Mouse (Mus musculus) spleen, embryonic (tissue): ENCODE results near the gene Gm5447.

ENCODE experiments used
- CTCF ChIA-PET: fragments of 350-600 bp; sonication (Branson Sonifier 250); formaldehyde crosslinking; loops from one replicate; lab custom pipeline; 2022; lab: Charles Lee

Gm5447 gene

DNA sequence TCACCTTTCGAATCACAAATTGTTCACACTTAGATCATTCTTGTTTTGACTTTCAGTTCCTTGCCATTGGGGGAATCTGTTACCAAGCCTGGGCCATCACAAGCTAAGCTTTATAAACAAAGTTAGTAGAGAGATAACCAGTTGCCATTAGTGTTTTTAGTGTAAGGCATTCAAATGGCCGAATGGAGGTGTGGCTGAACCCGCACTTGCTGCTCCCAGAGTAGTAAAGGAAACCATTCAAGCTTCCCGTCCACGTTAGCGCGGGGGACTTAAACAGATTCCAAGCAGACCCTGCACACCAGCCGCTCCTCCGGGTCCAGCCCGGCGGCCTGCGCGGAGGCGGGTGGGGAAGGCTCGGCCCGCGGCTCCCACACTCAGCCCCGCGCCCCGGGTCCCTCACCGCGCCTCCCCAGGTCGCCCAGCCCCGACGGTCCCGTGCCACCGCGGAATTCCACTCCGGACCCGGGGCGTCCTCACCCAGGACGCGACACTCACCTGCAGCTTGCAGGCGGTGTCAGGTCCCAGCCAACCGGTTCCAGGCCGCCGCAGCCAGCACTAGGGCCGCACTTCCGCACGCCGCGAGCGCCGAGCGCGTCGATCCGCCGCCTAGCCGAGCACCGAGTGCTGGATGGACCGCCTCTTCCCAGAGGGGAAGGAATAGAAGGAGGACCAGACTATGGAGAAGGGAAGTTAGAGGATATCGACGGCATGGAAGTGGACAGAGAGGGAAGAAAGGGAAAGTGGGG lies at the start of gene Gm5447, which contains the start of gene Exoc2:
Gene Gm5447 (plus strand): TSS at position 704 of the 746 bp plus-strand sequence.
Gene Exoc2 (minus strand): TSS at position 593 of the 746 bp plus-strand sequence.
- CTCF ChIA-PET, result interaction anchor here (0.6 kb wide), 1 partner anchor 377 kb away, joined by 3 read pairs; no protein-coding TSS in a partner anchor

DNA sequence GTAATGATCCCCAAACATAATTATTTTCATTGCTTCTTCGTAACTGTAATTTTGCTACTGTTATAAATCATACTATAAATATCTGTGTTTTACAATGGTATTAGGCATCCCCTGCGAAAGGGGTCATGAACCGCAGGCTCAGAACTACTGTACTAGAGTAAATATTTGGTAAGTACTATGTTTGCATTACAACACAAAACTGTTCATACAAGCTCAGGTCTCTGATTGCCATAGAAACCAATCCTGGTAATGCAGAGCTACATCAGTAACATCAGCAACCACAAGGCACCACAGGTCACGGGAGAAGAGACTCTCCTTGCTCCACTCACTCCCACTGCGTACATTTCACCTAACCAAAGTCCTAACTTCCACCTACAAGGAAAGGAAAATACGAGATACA lies 49.7 kb upstream of the Gm5447 start:
- CTCF ChIA-PET, result no interaction called here

- CTCF ChIA-PET, result no interaction called here
Observed at GRCm38 (mm10) chr13:30929119-30929518, 44.9 kb upstream of the Gm5447 start.

DNA sequence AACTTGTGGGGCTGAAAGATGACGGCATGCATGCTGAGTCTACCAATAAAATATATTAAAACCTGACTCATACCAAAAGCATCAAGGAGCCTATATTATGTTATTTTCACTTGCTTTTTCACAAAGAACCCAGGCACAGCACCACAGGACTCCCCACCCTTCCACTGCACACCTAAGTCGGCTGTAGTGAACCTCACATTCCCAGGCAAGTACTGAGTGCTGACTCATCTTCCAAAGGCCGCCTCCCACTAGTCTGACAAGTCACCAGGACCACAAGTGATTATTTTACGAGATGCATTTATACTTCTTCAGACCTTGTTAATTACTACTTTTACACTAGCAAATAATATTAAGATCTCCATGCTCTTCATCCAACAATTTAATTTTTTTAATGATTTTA lies 42.4 kb upstream of the Gm5447 start:
- CTCF ChIA-PET, result no interaction called here

- CTCF ChIA-PET, result interaction anchor here (0.6 kb wide), 1 partner anchor 139 kb away, joined by 3 read pairs; no protein-coding TSS in a partner anchor
Observed at GRCm38 (mm10) chr13:30932972-30933371, 41.0 kb upstream of the Gm5447 start.

DNA sequence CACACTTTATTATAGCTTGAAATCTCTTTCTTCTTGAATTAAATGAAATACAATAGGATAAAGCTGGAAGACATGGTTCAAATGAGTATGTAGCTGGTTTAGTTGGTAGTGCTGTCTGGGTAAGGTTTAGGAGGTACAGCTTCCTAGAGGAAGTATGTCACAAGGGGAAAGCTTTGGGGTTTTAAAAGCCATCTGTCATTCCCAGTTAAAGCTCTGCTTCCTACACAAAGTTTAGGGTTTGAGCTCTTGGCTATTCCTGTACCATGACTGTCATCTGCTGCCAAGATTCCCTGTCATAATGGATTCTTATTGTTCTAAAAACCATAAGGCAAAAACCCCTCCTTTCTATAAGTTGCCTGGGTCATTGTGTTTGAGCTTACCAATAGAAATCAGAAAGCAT lies 28.2 kb upstream of the Gm5447 start:
- CTCF ChIA-PET, result interaction anchor here (0.9 kb wide), 1 partner anchor 21 kb away, joined by 3 read pairs; no protein-coding TSS in a partner anchor

DNA sequence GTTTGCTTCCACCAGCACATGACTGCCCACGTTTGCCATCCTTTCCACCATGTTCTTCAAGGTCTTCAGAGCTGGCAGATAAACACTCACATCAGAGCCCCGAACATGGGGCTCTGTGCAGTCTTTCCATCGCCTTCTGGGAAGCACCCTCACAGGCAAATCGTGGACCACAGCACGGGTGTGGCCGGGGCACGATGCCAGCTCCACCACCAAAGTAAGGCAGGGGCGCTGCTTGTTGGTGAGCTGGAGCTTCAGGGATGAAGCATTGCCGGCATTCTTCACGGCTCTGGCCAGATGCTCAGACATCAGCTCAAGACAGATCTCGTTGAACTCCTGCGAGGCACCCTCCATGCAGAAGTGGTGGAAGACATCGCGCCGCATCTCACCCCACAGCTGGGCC lies 26.9 kb upstream of the Gm5447 start:
- CTCF ChIA-PET, result no interaction called here

- CTCF ChIA-PET, result no interaction called here
Observed at GRCm38 (mm10) chr13:30947540-30947939, 26.5 kb upstream of the Gm5447 start, which contains the start of gene Hus1b. Hus1b (minus strand) TSS chr13:30947759.

- CTCF ChIA-PET, result no interaction called here
Observed at GRCm38 (mm10) chr13:30949181-30949580, 24.8 kb upstream of the Gm5447 start.

- CTCF ChIA-PET, result no interaction called here
Observed at GRCm38 (mm10) chr13:30952044-30952443, 22.0 kb upstream of the Gm5447 start.

GRCm38 (mm10) chr13:30953580-30953979 lies 20.4 kb upstream of the Gm5447 start:
- CTCF ChIA-PET, result no interaction called here

GRCm38 (mm10) chr13:30960714-30961113 lies 13.3 kb upstream of the Gm5447 start:
- CTCF ChIA-PET, result no interaction called here

- CTCF ChIA-PET, result no interaction called here
Observed at GRCm38 (mm10) chr13:30961932-30962331, 12.1 kb upstream of the Gm5447 start.

GRCm38 (mm10) chr13:30966507-30966911 lies 7.5 kb upstream of the Gm5447 start:
- CTCF ChIA-PET, result interaction anchor here (1.2 kb wide), 1 partner anchor 20 kb away, joined by 3 read pairs; no protein-coding TSS in a partner anchor

DNA sequence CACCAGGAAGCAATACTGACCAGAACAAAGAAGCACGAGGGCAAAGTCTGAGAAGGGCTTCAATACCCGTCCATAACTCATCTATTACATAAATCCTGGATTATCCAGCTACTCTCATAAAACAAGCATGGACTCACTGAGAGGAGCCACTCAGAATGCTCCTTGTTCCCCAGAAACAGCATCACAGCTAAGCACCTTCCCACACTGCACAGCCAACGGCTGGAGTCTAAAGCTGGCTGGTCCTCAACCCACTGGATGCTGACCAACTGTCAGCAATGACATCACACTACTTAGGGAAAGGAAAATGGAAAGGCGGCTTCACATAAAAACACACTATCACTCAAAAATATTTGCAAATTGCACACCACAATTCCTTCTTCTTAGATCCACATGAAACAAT lies 5.7 kb upstream of the Gm5447 start:
- CTCF ChIA-PET, result no interaction called here

- CTCF ChIA-PET, result interaction anchor here (0.6 kb wide), 1 partner anchor 26 kb away, joined by 8 read pairs; no protein-coding TSS in a partner anchor
Observed at GRCm38 (mm10) chr13:30971047-30971446, 3.0 kb upstream of the Gm5447 start.

DNA sequence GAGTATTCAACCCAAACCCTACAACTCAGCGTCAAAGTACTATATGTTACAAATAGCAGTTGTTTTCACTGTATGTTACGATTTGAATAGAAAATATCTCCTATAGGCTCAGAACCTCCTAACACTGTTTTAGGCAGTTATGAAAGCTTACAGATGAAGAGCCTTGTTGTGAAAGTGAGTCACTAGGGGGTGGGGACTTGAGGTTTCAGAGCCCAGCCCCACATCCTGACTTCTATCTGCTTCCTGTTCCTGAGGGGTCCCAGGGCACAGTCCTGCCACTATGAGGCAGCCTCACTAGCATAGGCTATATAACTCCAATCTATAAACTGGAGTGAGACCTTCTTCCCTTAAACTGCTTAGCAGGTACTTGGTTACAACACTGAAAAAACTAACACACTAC lies 1.9 kb upstream of the Gm5447 start:
- CTCF ChIA-PET, result no interaction called here

DNA sequence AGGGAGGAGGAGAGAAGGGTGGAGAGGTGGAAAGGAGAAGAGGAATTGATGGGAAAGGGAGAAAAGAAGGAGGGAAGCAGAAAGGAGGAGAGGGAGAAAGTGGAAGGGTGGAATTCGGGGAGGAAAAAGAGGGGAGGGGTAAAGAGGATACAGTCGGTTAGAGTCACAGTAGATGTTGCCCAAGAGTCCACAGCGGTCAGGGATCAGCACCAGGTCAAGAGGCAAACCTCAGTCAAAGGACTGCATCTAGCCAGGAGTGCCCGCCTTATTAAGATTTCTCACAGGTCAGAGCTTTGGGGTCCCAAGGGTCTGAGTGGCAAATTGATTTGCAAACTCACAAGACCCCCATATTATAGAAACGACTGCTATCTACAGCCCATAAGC lies 235 bp downstream of the Gm5447 start:
- CTCF ChIA-PET, result interaction anchor here (0.6 kb wide), 1 partner anchor 377 kb away, joined by 3 read pairs; no protein-coding TSS in a partner anchor

DNA sequence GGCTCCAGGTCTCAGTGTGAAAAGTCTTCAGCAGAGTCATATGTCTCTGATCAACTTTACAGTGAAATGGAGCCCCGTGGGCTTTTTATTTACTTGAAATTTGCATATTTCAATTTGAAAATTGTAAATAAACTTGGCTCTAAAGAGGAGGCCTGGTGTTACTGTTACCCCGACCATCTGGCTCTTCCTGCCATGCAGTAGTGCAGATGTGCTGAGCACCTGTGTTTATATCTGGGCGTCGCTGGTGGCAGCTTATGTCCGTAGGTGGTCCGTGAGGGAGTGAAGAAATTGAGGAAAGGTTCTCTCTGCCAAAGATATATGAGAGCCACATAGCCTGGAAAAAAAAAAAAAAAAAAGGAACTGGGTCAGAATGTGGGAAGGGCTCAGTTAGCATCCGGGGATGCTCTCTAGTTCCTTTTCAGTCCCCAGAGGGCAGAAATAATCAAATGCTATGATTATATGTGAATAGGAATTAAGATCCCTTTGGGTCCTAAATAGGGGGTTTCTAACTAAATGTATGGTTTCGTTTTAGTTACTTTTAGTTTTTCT lies 2.6 kb downstream of the Gm5447 start:
- CTCF ChIA-PET, result no interaction called here

GRCm38 (mm10) chr13:30978224-30978623 lies 4.2 kb downstream of the Gm5447 start:
- CTCF ChIA-PET, result no interaction called here

DNA sequence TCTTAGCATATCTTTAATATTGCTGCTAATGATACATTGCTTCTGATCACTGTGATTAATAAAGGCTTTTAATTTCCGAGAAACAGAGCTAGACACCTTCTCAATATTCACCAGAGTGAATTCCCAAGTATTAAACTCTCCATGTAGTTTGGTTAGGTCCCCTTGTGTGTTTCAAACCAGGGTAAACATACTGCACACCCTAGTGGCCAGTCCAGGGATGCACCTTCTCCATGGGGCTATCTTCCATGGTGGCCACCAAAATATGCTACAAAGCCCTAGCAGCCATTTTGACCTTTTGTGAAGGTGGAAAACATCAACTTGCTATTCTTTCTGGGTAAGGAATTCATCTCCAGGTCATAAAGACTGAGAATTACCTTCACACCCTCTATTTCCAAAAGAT lies 7.7 kb downstream of the Gm5447 start:
- CTCF ChIA-PET, result interaction anchor here (1.4 kb wide), 1 partner anchor 12 kb away, joined by 3 read pairs; no protein-coding TSS in a partner anchor

GRCm38 (mm10) chr13:30985275-30985597 lies 11.2 kb downstream of the Gm5447 start:
- CTCF ChIA-PET, result no interaction called here
